Mouse (Mus musculus) liver, embryonic 12.5 days (tissue): ENCODE results near the gene P3h1. TPM values are rescaled to one million over a fixed set of nuclear protein-coding genes. Genes with fewer than 3 reads are reported as not detected.

Source experiments
- ATAC-seq: fragments of 200-750 bp; cut with Nextera tagmentation; 2 replicates; pipeline ENCODE4 v1.8.0; 2017; ENCODE audit warnings: moderate number of reproducible peaks, mild to moderate bottlenecking, moderate library complexity
- H3K27ac ChIP-seq: fragments of 300-500 bp; sonication (generic); 2 replicates; pipeline ENCODE4 v1.5.1; 2016; ENCODE audit warnings: mild to moderate bottlenecking
- H3K27me3 ChIP-seq: fragments of 300-500 bp; sonication (generic); replicated peaks from 2 replicates; pipeline ENCODE4 v1.6.1; 2016; ENCODE audit warnings: mild to moderate bottlenecking, moderate library complexity
- H3K36me3 ChIP-seq: fragments of 300-500 bp; sonication (generic); 2 replicates; pipeline ENCODE4 v1.6.1; 2016; ENCODE audit warnings: mild to moderate bottlenecking, moderate library complexity
- H3K4me1 ChIP-seq: fragments of 300-500 bp; sonication (generic); 2 replicates; pipeline ENCODE4 v1.6.1; 2016
- H3K4me2 ChIP-seq: fragments of 300-500 bp; sonication (generic); 2 replicates; pipeline ENCODE4 v1.6.1; 2016; ENCODE audit warnings: mild to moderate bottlenecking, moderate library complexity
- H3K4me3 ChIP-seq: fragments of 300-500 bp; sonication (generic); 2 replicates; pipeline ENCODE4 v1.5.1; 2016; ENCODE audit warnings: mild to moderate bottlenecking, moderate library complexity
- H3K9ac ChIP-seq: fragments of 300-500 bp; sonication (generic); 2 replicates; pipeline ENCODE4 v1.6.1; 2016; ENCODE audit warnings: mild to moderate bottlenecking, moderate library complexity
- H3K9me3 ChIP-seq: fragments of 300-500 bp; sonication (generic); replicated peaks from 2 replicates; pipeline ENCODE4 v1.6.1; 2016; ENCODE audit warnings: mild to moderate bottlenecking, moderate library complexity
- WGBS: fragments of 180-500 bp; shearing (Covaris S2); methylation state at CpG from one replicate; pipeline ENCODE4 v1.1.7; 2016; ENCODE audit not compliant: insufficient replicate concordance; 5-methylcytosine and 5-hydroxymethylcytosine counted together
- polyA plus RNA-seq: library from polyadenylated mRNA; unstranded; fragments of >200 nt; fragmentation: Nextera tagmentation; extraction: Ambion mirVana; gene quantifications from 2 replicates; pipeline ENCODE4 v1.2.1, GENCODE M21; 2016

P3h1 gene
- polyA plus RNA-seq, 1 experiment from 2014 or later: 9.7 TPM

DNA sequence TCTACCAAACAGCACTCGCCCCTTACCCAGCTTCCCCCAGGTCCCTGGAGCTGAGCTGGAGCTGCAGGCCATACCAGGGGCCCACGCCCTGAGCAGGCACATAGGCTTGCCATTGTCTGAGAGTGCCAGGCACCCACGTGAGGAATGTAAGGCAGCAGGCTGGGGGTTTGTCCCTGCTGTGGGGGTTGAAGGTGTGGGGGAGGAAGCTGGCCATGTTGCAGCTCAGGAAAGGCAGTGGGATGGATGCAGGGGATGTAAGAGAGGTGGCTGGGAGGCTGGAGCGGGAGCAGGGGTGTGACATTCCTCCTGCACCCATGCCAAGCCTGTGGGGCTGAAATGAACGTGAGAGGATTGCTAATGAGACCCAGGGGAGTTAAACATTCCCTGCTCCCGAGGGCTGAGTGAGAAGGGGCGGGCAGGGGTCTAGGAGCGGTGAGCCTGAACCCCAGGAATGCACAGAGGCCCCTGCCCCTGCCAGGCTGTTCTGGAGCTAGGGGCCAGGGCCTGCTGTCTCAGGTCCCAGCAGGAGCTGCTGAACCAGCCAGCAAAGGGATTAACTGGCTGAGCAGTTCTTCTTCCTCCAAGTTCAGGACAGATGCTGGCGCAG lies 21.4 kb downstream of the P3h1 start:
- Histone ChIP-seq H3K9me3 (no peaks in the 10 kb centered on the region), H3K4me3 (no peak overlapping the region), H3K4me1 (0 out of 2 replicates have a peak, but pooled peaks cover 2% of the 10 kb centered on the region), H3K27me3 (peaks cover 6% of the 10 kb centered on the region; the same call in 1 of the 2 replicates), H3K36me3 (no peaks in the 10 kb centered on the region), H3K9ac (no peak overlapping the region), H3K27ac (no peak overlapping the region), H3K4me2 (no peak overlapping the region)
- ATAC-seq: no peak
- 42% methylated on average over 9 of the region's 9 CpGs for WGBS

DNA sequence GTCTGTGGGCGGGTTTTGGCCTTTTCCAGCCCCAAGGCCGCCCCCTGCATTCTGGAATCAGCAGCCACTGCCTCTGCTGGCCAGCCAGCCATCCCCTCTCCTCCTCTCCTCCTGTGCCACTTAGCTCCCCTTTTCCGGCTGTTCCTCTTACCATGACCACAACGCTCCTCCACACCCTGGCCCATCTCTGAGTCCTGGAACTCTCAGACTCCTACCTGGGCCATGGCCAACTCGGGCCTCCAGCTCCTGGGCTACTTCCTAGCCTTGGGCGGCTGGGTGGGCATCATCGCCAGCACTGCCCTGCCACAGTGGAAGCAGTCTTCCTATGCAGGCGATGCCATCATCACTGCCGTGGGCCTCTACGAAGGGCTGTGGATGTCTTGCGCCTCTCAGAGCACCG lies 22.6 kb downstream of the P3h1 start, which contains the start of gene Cldn19:
Cldn19 (plus strand) TSS at position 64 of the 400 bp plus-strand sequence.
- no peaks in the 10 kb centered on the region for H3K9me3 ChIP-seq
- no peak within 1 kb of the TSS for H3K27ac ChIP-seq
- no peak for ATAC-seq
- WGBS: 71% methylated on average over 12 of the region's 12 CpGs
- no peaks in the 10 kb centered on the region for H3K36me3 ChIP-seq
- H3K4me3 ChIP-seq: no peak within 1 kb of the TSS
- H3K4me2 ChIP-seq: no peak within 1 kb of the TSS
- peaks cover 6% of the 10 kb centered on the region; the same call in 1 of the 2 replicates for H3K27me3 ChIP-seq
- 0 out of 2 replicates have a peak, but pooled peaks cover 7% of the 10 kb centered on the region for H3K4me1 ChIP-seq
- H3K9ac ChIP-seq: no peak within 1 kb of the TSS

DNA sequence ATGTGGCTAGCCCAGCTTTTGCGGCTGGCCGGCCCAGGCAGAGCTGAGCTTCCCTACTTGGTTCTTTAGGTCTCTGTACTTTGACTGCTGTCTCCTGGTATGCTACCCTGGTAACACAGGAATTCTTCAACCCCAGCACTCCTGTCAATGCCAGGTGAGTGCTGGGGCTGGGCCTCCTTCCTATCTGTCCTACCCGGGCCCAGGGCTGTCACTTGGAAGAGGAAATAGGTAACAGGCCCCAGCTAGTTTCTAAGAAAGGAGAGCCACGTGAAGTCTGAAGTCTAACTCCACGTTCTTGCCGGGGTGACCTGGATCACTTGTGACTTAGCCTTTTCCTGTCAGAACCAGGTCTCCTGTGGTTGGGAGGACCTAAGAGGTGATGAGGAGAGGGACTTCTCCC lies 24.4 kb downstream of the P3h1 start:
- Histone ChIP-seq H3K9ac (no peak overlapping the region), H3K9me3 (no peaks in the 10 kb centered on the region), H3K27ac (no peak overlapping the region), H3K36me3 (no peaks in the 10 kb centered on the region), H3K4me3 (no peak overlapping the region), H3K27me3 (peaks cover 6% of the 10 kb centered on the region; the same call in 1 of the 2 replicates), H3K4me2 (no peak overlapping the region), H3K4me1 (0 out of 2 replicates have a peak, but pooled peaks cover 7% of the 10 kb centered on the region)
- no peak for ATAC-seq
- 66% methylated on average over 6 of the region's 6 CpGs for WGBS

DNA sequence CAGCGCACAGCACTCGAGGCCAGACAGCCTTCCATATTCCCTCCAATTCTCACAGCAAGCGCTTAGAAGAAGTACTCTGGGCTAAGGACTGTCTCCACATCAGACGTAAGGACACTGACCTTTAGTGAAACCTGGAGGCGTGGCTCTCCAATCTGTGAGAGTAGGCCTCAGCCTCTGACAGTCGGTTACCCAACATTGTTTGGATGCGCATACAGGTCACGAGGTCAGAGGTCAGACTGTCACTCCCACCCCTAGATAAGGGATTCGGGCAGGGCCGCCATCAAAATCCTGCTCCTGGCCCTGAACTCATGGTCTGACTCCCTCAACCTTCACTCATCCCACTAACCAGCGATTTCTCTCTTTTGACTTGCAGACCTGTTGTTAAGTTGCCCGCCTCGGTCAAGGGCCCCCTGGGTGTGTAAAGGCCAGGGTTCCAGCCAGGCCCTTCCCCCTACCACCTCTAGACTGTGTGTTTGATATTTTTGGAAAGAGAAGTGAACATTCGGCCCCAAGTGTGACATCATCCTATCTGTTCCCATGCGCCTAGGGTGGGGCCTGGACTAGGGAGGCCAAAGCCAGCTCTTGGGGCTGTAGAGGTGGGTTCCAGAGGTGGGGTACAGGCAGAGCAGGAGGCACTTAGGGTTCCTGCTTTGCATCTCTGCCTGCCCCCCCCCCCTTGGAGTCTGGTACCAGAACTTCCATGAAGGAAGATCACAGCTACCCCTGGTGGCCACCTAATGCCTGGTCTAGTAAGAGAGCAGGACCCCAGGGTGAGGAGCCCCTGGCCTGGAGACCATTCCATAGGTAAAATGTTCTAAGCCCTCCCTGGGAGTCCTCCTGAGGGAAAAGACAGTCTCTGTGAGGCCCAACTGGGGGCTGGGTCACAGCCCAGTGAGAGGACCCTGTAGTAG lies 26.9 kb downstream of the P3h1 start:
- 60% methylated on average over 15 of the region's 15 CpGs for WGBS
- H3K27me3 ChIP-seq: peaks cover 6% of the 10 kb centered on the region; the same call in 1 of the 2 replicates
- H3K9ac ChIP-seq: no peak overlapping the region

DNA sequence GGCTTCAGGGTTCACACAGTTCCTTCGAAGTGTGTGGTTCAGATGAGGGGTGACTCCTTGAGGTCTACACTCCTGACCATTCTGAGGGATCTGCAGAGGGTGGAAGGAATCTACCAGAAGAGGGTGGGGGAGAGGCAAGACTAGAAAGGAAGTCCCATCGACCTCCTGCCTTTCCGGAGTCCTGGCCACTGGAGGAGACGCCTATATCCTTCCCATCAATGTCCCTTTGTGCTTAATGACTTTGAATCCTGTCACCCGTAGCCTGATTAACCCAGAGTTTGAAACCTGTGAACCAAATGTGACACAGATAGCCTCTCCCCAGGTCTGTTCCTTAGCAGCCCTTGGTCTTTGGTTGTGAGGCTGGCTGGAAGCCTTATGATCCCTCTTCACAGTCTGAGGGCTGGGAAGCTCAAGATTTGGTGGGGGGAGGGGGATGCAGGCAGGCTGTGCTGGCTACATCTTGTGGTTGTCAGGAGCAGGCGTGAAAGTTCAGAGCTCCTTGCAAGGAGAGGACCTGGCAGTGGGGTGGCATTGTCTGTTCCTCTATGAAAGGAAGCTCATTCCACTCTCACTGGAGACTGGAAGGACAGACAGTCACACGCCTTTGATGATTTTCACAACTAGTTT lies 28.5 kb downstream of the P3h1 start:
- Histone ChIP-seq H3K36me3 (no peaks in the 10 kb centered on the region), H3K4me3 (no peak overlapping the region), H3K9me3 (no peaks in the 10 kb centered on the region), H3K4me2 (no peak overlapping the region), H3K9ac (no peak overlapping the region), H3K27me3 (no peaks in the 10 kb centered on the region), H3K27ac (no peak overlapping the region), H3K4me1 (0 out of 2 replicates have a peak, but pooled peaks cover 5% of the 10 kb centered on the region)
- ATAC-seq: no peak
- 22% methylated on average over 7 of the region's 7 CpGs for WGBS

More for the DNA sequence above, 26.9 kb downstream of the P3h1 start:
- 0 out of 2 replicates have a peak, but pooled peaks cover 5% of the 10 kb centered on the region for H3K4me1 ChIP-seq
- no peaks in the 10 kb centered on the region for H3K36me3 ChIP-seq
- H3K9me3 ChIP-seq: no peaks in the 10 kb centered on the region
- no peak overlapping the region for H3K4me3 ChIP-seq
- no peak overlapping the region for H3K4me2 ChIP-seq
- H3K27ac ChIP-seq: no peak overlapping the region
- ATAC-seq: peak; percentile 57

DNA sequence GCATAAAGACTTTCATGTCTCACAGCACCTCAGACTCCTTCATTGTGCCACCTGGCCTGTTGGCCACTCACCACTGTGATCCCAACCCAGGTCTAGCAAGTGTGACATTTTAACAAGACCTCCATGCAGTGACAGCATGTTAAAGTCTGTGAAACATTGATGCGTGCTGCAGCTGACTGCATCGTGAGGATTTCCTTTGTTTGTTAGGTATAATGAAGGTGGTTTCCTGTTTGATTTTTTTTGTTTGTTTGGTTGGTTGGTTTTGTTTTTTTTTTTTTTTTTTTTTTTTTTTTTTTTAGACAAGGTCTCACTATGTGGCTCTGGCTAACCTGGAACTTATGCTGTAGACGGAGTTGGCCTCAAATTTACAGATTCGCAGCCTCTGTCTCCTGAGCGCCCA lies 29.8 kb downstream of the P3h1 start:
- WGBS: 78% methylated on average over 5 of the region's 5 CpGs
- no peak overlapping the region for H3K9ac ChIP-seq
- H3K27me3 ChIP-seq: no peaks in the 10 kb centered on the region
- H3K4me1 ChIP-seq: 0 out of 2 replicates have a peak, but pooled peaks cover 5% of the 10 kb centered on the region
- ATAC-seq: no peak
- H3K27ac ChIP-seq: no peak overlapping the region
- H3K9me3 ChIP-seq: no peaks in the 10 kb centered on the region
- no peak overlapping the region for H3K4me3 ChIP-seq
- H3K4me2 ChIP-seq: no peak overlapping the region
- H3K36me3 ChIP-seq: no peaks in the 10 kb centered on the region

DNA sequence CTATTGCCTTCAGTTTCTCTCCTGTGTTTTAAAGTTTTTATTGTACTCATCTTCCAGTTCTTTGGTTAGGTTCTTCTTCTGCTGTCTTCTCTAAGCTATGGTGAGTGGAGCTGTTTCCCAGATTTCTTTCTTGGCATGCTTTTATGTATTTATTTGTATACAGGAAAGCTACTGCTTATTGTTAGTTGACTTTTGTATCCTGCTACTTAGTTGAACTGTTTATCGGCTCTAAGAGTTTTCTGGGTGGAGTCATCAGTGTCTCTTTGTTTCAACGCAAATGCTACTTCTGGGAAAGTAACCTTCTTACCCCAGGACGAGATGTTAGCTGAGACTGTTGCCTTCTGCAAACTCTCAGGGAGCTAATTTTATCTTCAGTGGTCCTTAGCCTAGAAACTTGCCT lies 30.7 kb downstream of the P3h1 start:
- WGBS: 68% methylated on average over 3 of the region's 3 CpGs
- no peak overlapping the region for H3K4me2 ChIP-seq

DNA sequence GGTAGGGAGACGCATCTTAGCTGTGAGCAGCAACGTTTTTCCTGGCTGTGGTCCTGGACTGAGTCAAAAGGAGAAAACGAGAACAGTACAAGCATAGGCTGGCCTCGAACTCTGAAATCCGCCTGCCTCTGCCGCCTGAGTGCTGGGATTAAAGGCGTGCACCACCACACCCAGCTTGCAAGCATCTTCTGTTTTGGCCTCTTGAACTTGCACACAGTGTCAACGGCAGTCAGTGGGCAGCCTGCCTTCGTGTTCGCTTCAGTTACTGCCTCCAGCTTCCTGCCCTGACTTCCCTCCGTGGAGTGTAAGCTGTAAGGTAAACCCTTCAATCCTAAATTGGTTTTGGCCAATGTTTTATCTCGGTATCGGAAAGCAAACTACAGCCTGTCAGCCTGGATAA lies 33.9 kb downstream of the P3h1 start:
- 53% methylated on average over 13 of the region's 13 CpGs for WGBS
- no peak for ATAC-seq

More for the DNA sequence above, 30.7 kb downstream of the P3h1 start:
- Histone ChIP-seq H3K4me3 (no peak overlapping the region), H3K9ac (no peak overlapping the region), H3K4me1 (0 out of 2 replicates have a peak, but pooled peaks cover 5% of the 10 kb centered on the region), H3K27me3 (no peaks in the 10 kb centered on the region), H3K27ac (no peak overlapping the region), H3K36me3 (no peaks in the 10 kb centered on the region; the same call in 1 of the 2 replicates), H3K9me3 (no peaks in the 10 kb centered on the region)
- ATAC-seq: no peak

DNA sequence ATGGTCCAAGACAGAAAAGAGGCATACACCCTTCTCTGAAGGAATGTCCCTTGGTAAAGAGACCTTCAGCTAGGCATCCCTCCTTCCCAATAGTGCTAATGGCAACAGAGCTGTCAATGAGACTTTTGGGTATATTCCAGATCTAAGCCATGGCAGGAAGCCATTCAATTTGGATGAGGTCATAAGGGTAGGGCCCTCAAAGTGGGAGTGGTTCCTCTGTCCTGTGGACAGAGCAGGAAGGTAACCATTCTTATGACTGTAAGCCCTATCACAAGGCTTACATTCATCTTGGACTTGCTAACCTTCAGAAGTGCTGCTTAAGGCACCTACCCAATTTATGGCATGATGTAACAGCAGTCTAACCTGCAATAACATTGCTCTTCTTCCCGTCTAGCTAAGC lies 41.9 kb downstream of the P3h1 start:
- WGBS: 80% methylated on average over 1 of the region's 1 CpGs
- Histone ChIP-seq H3K27me3 (no peaks in the 10 kb centered on the region), H3K4me3 (no peak overlapping the region), H3K27ac (peak overlapping the region; percentile 13; the same call in 1 of the 2 replicates), H3K9ac (no peak overlapping the region), H3K4me1 (peaks cover 27% of the 10 kb centered on the region), H3K9me3 (no peaks in the 10 kb centered on the region), H3K36me3 (peaks cover 96% of the 10 kb centered on the region), H3K4me2 (no peak overlapping the region)
- no peak for ATAC-seq

More for the DNA sequence above, 33.9 kb downstream of the P3h1 start:
- H3K27ac ChIP-seq: no peak overlapping the region
- no peak overlapping the region for H3K4me2 ChIP-seq
- no peak overlapping the region for H3K4me3 ChIP-seq
- no peak overlapping the region for H3K9ac ChIP-seq
- no peaks in the 10 kb centered on the region for H3K27me3 ChIP-seq
- no peaks in the 10 kb centered on the region for H3K9me3 ChIP-seq
- H3K36me3 ChIP-seq: peaks cover 23% of the 10 kb centered on the region
- H3K4me1 ChIP-seq: peaks cover 9% of the 10 kb centered on the region

DNA sequence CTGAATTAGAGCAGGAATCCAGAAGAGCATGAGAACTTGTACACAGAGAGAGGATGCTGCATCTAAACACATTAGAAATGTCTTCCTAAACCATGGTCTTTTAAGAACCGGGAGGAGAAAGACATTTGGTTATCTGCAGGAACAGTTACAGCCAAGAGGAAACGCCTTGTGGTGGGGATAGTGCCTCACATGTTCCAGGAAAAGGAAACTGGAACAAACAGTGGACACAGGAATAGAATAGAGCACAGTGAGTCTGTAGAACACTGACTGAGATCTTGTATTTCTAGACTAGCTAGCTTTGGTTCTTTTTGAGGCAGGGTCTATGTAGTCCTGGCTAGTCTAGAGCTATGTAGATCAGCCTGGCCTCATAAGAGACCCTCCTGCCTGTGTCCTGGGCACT lies 42.5 kb downstream of the P3h1 start:
- no peaks in the 10 kb centered on the region for H3K27me3 ChIP-seq
- H3K4me1 ChIP-seq: peaks cover 27% of the 10 kb centered on the region
- H3K9ac ChIP-seq: no peak overlapping the region
- H3K9me3 ChIP-seq: no peaks in the 10 kb centered on the region
- H3K4me3 ChIP-seq: no peak overlapping the region
- 13% methylated on average over 2 of the region's 2 CpGs for whole genome bisulfite sequencing
- H3K27ac ChIP-seq: peak overlapping the region; percentile 37
- H3K36me3 ChIP-seq: peaks cover 96% of the 10 kb centered on the region
- ATAC-seq: peak; percentile 36
- H3K4me2 ChIP-seq: no peak overlapping the region

DNA sequence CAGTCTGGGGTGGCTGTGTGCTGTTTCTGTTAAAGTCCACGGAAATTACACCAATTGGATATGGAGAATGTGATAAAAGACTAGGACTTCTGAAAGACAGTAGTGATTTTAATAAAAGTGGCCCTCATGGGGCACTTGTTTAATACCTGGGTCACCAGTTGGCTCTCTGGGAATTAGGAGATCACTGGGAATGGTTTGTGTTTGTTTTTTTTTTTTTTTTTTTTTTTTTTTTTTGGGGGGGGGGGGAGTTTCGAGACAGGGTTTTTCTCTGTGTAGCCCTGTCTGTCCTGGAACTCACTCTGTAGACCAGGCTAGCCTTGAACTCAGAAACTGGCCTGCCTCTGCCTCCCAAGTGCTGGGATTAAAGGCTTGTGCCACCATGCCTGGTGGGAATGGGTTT lies 43.0 kb downstream of the P3h1 start:
- peaks cover 95% of the 10 kb centered on the region for H3K36me3 ChIP-seq
- no peak for ATAC-seq
- H3K4me1 ChIP-seq: peaks cover 26% of the 10 kb centered on the region
- no peaks in the 10 kb centered on the region for H3K9me3 ChIP-seq
- 65% methylated on average over 2 of the region's 2 CpGs for WGBS
- H3K4me2 ChIP-seq: no peak overlapping the region
- H3K27ac ChIP-seq: peak overlapping the region; percentile 37
- no peak overlapping the region for H3K4me3 ChIP-seq
- H3K27me3 ChIP-seq: no peaks in the 10 kb centered on the region
- no peak overlapping the region for H3K9ac ChIP-seq
